Mouse (Mus musculus): ENCODE measurements around the gene Tpp2. TPM values are rescaled to one million over a fixed set of nuclear protein-coding genes. Genes with fewer than 3 reads are reported as not detected.

Tpp2 gene
- polyA plus RNA-seq, 1 experiment = 17.2 TPM

GRCm38 (mm10) chr1:43915428-43915827 lies 18.0 kb upstream of the Tpp2 start:
- Histone ChIP-seq H3K4me3 (no peak overlapping the region), H3K27me3 (ENCODE audit: control insufficient read depth, insufficient read depth, insufficient read length) (no peaks in the 10 kb centered on the region), H3K79me2 (ENCODE audit: control insufficient read depth, insufficient read depth) (no peaks in the 10 kb centered on the region), H3K36me3 (ENCODE audit: control insufficient read depth, insufficient read depth) (no peaks in the 10 kb centered on the region), H3ac (ENCODE audit: control insufficient read depth, insufficient read length) (no peak overlapping the region), H3K4me2 (ENCODE audit: low read depth) (peak overlapping the region; percentile 53)
- TF ChIP-seq MYOD1 (IDR thresholded peaks at IDR 0.05; ENCODE audit: control insufficient read depth in 1 of 3, insufficient read length in 2 of 3, low read depth in 2 of 3) = no peak
- TF ChIP-seq MAX (IDR thresholded peaks at IDR 0.05; ENCODE audit: low read depth) = no peak
- TF ChIP-seq USF1 (IDR thresholded peaks at IDR 0.05; ENCODE audit: low read depth) = no peak
- no peak for TF ChIP-seq E2F4 (IDR thresholded peaks at IDR 0.05; ENCODE audit: insufficient read depth)
- TF ChIP-seq POLR2A (IDR thresholded peaks at IDR 0.05; ENCODE audit: insufficient read length, low read depth) = no peak
- no peak for TF ChIP-seq TCF12 (IDR thresholded peaks at IDR 0.05; ENCODE audit: insufficient read depth, poor library complexity, severe bottlenecking)
- no peak for TF ChIP-seq TCF3 (IDR thresholded peaks at IDR 0.05; ENCODE audit: insufficient read length, low read depth)
- TF ChIP-seq CEBPB (IDR thresholded peaks at IDR 0.05; ENCODE audit: insufficient read depth, poor library complexity, severe bottlenecking) = no peak
- no peak for TF ChIP-seq REST (IDR thresholded peaks at IDR 0.05; ENCODE audit: insufficient read depth, insufficient read length)
- no peak for TF ChIP-seq POLR2AphosphoS2 (IDR thresholded peaks at IDR 0.05; ENCODE audit: insufficient read length, low read depth)
- TF ChIP-seq SRF (IDR thresholded peaks at IDR 0.05; ENCODE audit: control insufficient read depth, insufficient read length, low read depth) = no peak
- no peak for TF ChIP-seq MYOG (IDR thresholded peaks at IDR 0.05; ENCODE audit: control insufficient read depth in 1 of 3, insufficient read depth in 1 of 3, insufficient read length in 2 of 3, low read depth in 2 of 3)

GRCm38 (mm10) chr1:43916854-43917253 lies 16.6 kb upstream of the Tpp2 start:
- H3K79me2 ChIP-seq (ENCODE audit: control insufficient read depth, insufficient read depth) = no peaks in the 10 kb centered on the region
- H3K27me3 ChIP-seq (ENCODE audit: control insufficient read depth, insufficient read depth, insufficient read length) = no peaks in the 10 kb centered on the region
- no peak overlapping the region for H3ac ChIP-seq (ENCODE audit: control insufficient read depth, insufficient read length)
- H3K4me3 ChIP-seq = no peak overlapping the region
- no peaks in the 10 kb centered on the region for H3K36me3 ChIP-seq (ENCODE audit: control insufficient read depth, insufficient read depth)
- no peak overlapping the region for H3K4me2 ChIP-seq (ENCODE audit: low read depth)
- TF ChIP-seq CEBPB (IDR thresholded peaks at IDR 0.05; ENCODE audit: insufficient read depth, poor library complexity, severe bottlenecking) = peak; percentile 41; the same call in 1 of the 2 replicates
- no peak for TF ChIP-seq USF1 (IDR thresholded peaks at IDR 0.05; ENCODE audit: low read depth)

GRCm38 (mm10) chr1:43934416-43934810 lies 966 bp downstream of the Tpp2 start:
- peaks cover 56% of the 10 kb centered on the region for H3K79me2 ChIP-seq (ENCODE audit: control insufficient read depth, insufficient read depth)
- peak overlapping the region; percentile 55 for H3ac ChIP-seq (ENCODE audit: control insufficient read depth, insufficient read length)
- TF ChIP-seq POLR2AphosphoS2 (IDR thresholded peaks at IDR 0.05; ENCODE audit: insufficient read length, low read depth) (no peak), POLR2A (IDR thresholded peaks at IDR 0.05; ENCODE audit: insufficient read length, low read depth) (no peak), TCF3 (IDR thresholded peaks at IDR 0.05; ENCODE audit: insufficient read length, low read depth) (no peak), E2F4 (IDR thresholded peaks at IDR 0.05; ENCODE audit: insufficient read depth) (no peak), SRF (IDR thresholded peaks at IDR 0.05; ENCODE audit: control insufficient read depth, insufficient read length, low read depth) (no peak), CEBPB (IDR thresholded peaks at IDR 0.05; ENCODE audit: insufficient read depth, poor library complexity, severe bottlenecking) (no peak), MYOD1 (IDR thresholded peaks at IDR 0.05; ENCODE audit: control insufficient read depth in 1 of 3, insufficient read length in 2 of 3, low read depth in 2 of 3) (no peak), TCF12 (IDR thresholded peaks at IDR 0.05; ENCODE audit: insufficient read depth, poor library complexity, severe bottlenecking) (no peak), MYOG (IDR thresholded peaks at IDR 0.05; ENCODE audit: control insufficient read depth in 1 of 3, insufficient read depth in 1 of 3, insufficient read length in 2 of 3, low read depth in 2 of 3) (no peak), USF1 (IDR thresholded peaks at IDR 0.05; ENCODE audit: low read depth) (no peak), REST (IDR thresholded peaks at IDR 0.05; ENCODE audit: insufficient read depth, insufficient read length) (no peak), MAX (IDR thresholded peaks at IDR 0.05; ENCODE audit: low read depth) (no peak)
- H3K4me3 ChIP-seq = peak overlapping the region; percentile 87
- peak overlapping the region; percentile 82 for H3K4me2 ChIP-seq (ENCODE audit: low read depth)
- no peaks in the 10 kb centered on the region for H3K27me3 ChIP-seq (ENCODE audit: control insufficient read depth, insufficient read depth, insufficient read length)
- H3K36me3 ChIP-seq (ENCODE audit: control insufficient read depth, insufficient read depth) = no peaks in the 10 kb centered on the region

GRCm38 (mm10) chr1:43939310-43939709 lies 5.9 kb downstream of the Tpp2 start:
- TF ChIP-seq SRF (IDR thresholded peaks at IDR 0.05; ENCODE audit: control insufficient read depth, insufficient read length, low read depth) (no peak), TCF12 (IDR thresholded peaks at IDR 0.05; ENCODE audit: insufficient read depth, poor library complexity, severe bottlenecking) (no peak), USF1 (IDR thresholded peaks at IDR 0.05; ENCODE audit: low read depth) (no peak)
- Histone ChIP-seq H3ac (ENCODE audit: control insufficient read depth, insufficient read length) (no peak overlapping the region), H3K79me2 (ENCODE audit: control insufficient read depth, insufficient read depth) (peaks cover 100% of the 10 kb centered on the region), H3K4me2 (ENCODE audit: low read depth) (no peak overlapping the region), H3K27me3 (ENCODE audit: control insufficient read depth, insufficient read depth, insufficient read length) (no peaks in the 10 kb centered on the region), H3K36me3 (ENCODE audit: control insufficient read depth, insufficient read depth) (peaks cover 21% of the 10 kb centered on the region), H3K4me3 (no peak overlapping the region)

GRCm38 (mm10) chr1:43941476-43942217 lies 8.2 kb downstream of the Tpp2 start:
- H3K27me3 ChIP-seq (ENCODE audit: control insufficient read depth, insufficient read depth, insufficient read length) = no peaks in the 10 kb centered on the region
- TF ChIP-seq E2F4 (IDR thresholded peaks at IDR 0.05; ENCODE audit: insufficient read depth) (no peak), CEBPB (IDR thresholded peaks at IDR 0.05; ENCODE audit: insufficient read depth, poor library complexity, severe bottlenecking) (no peak), MYOG (IDR thresholded peaks at IDR 0.05; ENCODE audit: control insufficient read depth in 1 of 3, insufficient read depth in 1 of 3, insufficient read length in 2 of 3, low read depth in 2 of 3) (no peak), SRF (IDR thresholded peaks at IDR 0.05; ENCODE audit: control insufficient read depth, insufficient read length, low read depth) (no peak), MYOD1 (IDR thresholded peaks at IDR 0.05; ENCODE audit: control insufficient read depth in 1 of 3, insufficient read length in 2 of 3, low read depth in 2 of 3) (no peak), TCF12 (IDR thresholded peaks at IDR 0.05; ENCODE audit: insufficient read depth, poor library complexity, severe bottlenecking) (no peak), REST (IDR thresholded peaks at IDR 0.05; ENCODE audit: insufficient read depth, insufficient read length) (no peak), POLR2A (IDR thresholded peaks at IDR 0.05; ENCODE audit: insufficient read length, low read depth) (no peak), USF1 (IDR thresholded peaks at IDR 0.05; ENCODE audit: low read depth) (no peak), POLR2AphosphoS2 (IDR thresholded peaks at IDR 0.05; ENCODE audit: insufficient read length, low read depth) (no peak)

More at GRCm38 (mm10) chr1:43941476-43942217, 8.2 kb downstream of the Tpp2 start:
- no peak overlapping the region for H3K4me2 ChIP-seq (ENCODE audit: low read depth)
- peaks cover 21% of the 10 kb centered on the region for H3K36me3 ChIP-seq (ENCODE audit: control insufficient read depth, insufficient read depth)
- no peak overlapping the region for H3ac ChIP-seq (ENCODE audit: control insufficient read depth, insufficient read length)
- H3K4me3 ChIP-seq = no peak overlapping the region
- H3K79me2 ChIP-seq (ENCODE audit: control insufficient read depth, insufficient read depth) = peaks cover 98% of the 10 kb centered on the region

Measured in myocyte (in vitro differentiated cells).